Comparison of ENCODE assay signal across 8 mouse cellular contexts in the genomic region with DNA sequence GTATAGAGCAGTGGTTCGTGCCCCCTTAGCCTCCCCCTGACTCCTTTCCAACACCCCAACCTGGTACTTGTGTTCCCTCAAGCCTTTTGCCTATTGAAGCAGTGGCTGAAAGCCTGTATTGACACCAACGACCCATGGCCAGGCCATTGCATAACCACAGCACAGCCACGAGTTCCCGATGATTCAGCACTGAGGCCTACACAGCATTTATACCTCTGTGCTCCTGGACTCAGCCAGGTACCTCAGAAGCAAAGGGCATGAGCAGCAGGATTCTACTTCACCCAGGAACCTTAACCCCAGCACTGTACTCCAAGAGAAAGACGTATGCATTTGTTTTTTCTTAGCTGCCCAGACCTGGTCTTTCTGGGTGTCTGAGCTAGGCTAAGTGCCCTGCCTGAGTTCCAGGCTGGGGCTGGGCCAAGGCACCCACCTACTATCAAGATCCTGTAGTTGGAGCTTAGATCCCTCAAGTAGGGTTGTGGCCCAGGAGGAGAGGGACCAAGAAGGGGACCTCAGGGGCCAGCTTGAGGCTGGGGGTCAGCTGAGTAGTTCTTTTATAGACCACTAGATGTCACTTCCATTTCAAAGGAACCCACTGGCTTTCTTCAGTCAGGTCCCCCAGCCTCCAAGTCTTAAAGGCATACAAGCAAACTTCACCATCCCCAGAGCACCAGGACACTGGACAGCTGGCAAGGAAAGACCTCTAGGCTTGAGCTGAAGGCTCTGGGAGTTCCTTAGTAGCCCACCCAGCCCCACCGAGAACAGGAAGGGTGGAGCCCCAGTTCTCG.
A peak's percentile ranks its signal among the peaks of the same experiment; 100 is the strongest.
DNase-seq lines count a peak whose midpoint lies in the region; ATAC-seq lines count a peak whose summit lies in the region.

No protein-coding gene starts in this region.

- intact Hi-C loops in left cerebral cortex, postnatal 25 days (cut with DNase I) = no loop called here

- peaks cover 8% of the 10 kb centered on the region; the same call in 1 of the 2 replicates for H3K4me1 ChIP-seq in hindbrain, embryonic 10.5 days (replicated peaks)
- H3K4me1 ChIP-seq in hindbrain, embryonic 11.5 days (replicated peaks; ENCODE audit: control insufficient read depth, insufficient read depth, low read length) = no peaks in the 10 kb centered on the region

- H3K4me3 ChIP-seq in hindbrain, embryonic 10.5 days = no peak overlapping the region
- no peak overlapping the region for H3K4me3 ChIP-seq in hindbrain, embryonic 11.5 days (ENCODE audit: low read depth, low read length)

- no peak overlapping the region for H3K9ac ChIP-seq in hindbrain, embryonic 11.5 days (ENCODE audit: low read depth, low read length)

- H3K9me3 ChIP-seq in hindbrain, embryonic 10.5 days = no peaks in the 10 kb centered on the region
- H3K9me3 ChIP-seq in hindbrain, embryonic 11.5 days (ENCODE audit: control insufficient read depth, low read length) = no peaks in the 10 kb centered on the region

- 83% methylated on average over 7 of the region's 7 CpGs for WGBS in hindbrain, embryonic 10.5 days
- WGBS in hindbrain, embryonic 11.5 days = 88% methylated on average over 7 of the region's 7 CpGs

- peak overlapping the region; percentile 40 for H3K27ac ChIP-seq in hindbrain, embryonic 10.5 days
- no peak overlapping the region for H3K27ac ChIP-seq in hindbrain, embryonic 11.5 days (ENCODE audit: low read depth, low read length)

- no peaks in the 10 kb centered on the region; the same call in 1 of the 2 replicates for H3K27me3 ChIP-seq in hindbrain, embryonic 10.5 days (ENCODE audit: insufficient read depth, poor library complexity, severe bottlenecking)
- no peaks in the 10 kb centered on the region for H3K27me3 ChIP-seq in hindbrain, embryonic 11.5 days (ENCODE audit: control insufficient read depth, insufficient read depth, low read length)

- no peak overlapping the region for H3K4me2 ChIP-seq in hindbrain, embryonic 11.5 days (replicated peaks; ENCODE audit: low read depth, low read length)

- no peaks in the 10 kb centered on the region for H3K36me3 ChIP-seq in hindbrain, embryonic 10.5 days
- no peaks in the 10 kb centered on the region for H3K36me3 ChIP-seq in hindbrain, embryonic 11.5 days (ENCODE audit: control insufficient read depth, insufficient read depth, low read length)

- ATAC-seq in hindbrain, embryonic 11.5 days (ENCODE audit: low FRiP score) = no peak
- 0 out of 2 replicates have a peak, but pooled peaks have one; percentile 28 for ATAC-seq in neutrophil, adult 5-6 weeks (ENCODE audit: extremely low read depth, insufficient number of reproducible peaks, low FRiP score, poor library complexity, severe bottlenecking)

- DNase-seq in hindbrain, embryonic 10.5 days (ENCODE audit: low spot score) = no peak
- DNase-seq in hindbrain, embryonic 11.5 days (ENCODE audit: low spot score) = no peak
- DNase-seq in adrenal gland, postnatal 36 days = peak; percentile 73 to 76
- peak; percentile 73 for DNase-seq in kidney, postnatal 14 days
- no peak for DNase-seq in B cell, adult 2 months
- DNase-seq in left cerebral cortex, postnatal 25 days (ENCODE audit: low spot score in 2 of 2) = no peak
- DNase-seq in frontal cortex, adult 2 months (ENCODE audit: extremely low spot score in 1 of 2, low spot score in 1 of 2) = no peak

Comparison
In these comparisons a context has a peak if more than half of its experiments do, and no peak if none do; other contexts are left out.
1. DNase-seq: peak in adrenal gland, postnatal 36 days (2 of 2) and kidney, postnatal 14 days (single experiment); none in hindbrain, embryonic 10.5 days (single experiment), hindbrain, embryonic 11.5 days (single experiment), B cell, adult 2 months (0 of 2), left cerebral cortex, postnatal 25 days (0 of 2) and frontal cortex, adult 2 months (0 of 2).